Mouse (Mus musculus): Measurements from ENCODE around the gene Cers1. TPM values are rescaled to one million over a fixed set of nuclear protein-coding genes. Genes with fewer than 3 reads are reported as not detected.

Cers1 gene
- polyA plus RNA-seq, 1 experiment from 2014 or later, result 17.8 TPM

DNA sequence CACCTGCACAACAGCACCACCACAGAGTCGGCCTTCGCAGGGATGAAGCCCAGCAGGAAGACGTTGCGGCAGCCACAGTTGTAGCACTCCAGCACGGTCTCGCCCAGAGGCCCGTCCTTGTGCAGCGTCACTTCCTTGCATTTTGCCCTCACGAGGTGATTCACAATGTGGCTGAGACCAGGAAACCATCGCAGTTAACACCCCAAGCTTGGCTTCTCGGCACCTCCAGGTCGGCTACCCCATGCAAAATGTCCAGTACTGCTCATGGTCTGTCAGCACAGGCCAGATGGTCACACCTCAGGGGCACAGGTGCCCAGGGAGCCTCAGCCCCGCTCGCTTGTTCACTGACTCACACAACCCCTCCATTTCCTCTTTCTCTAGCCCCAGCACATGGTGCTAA, 26.4 kb downstream of the Cers1 start:
- 94% methylated on average over 14 of the region's 14 CpGs for WGBS
- Histone ChIP-seq H3K4me3 (no peak overlapping the region), H3K36me3 (peaks cover 78% of the 10 kb centered on the region), H3K27ac (no peak overlapping the region), H3K27me3 (no peaks in the 10 kb centered on the region), H3K9me3 (replicated peaks) (no peaks in the 10 kb centered on the region), H3K9ac (no peak overlapping the region), H3K4me1 (peaks cover 5% of the 10 kb centered on the region; the same call in 1 of the 2 replicates), H3K4me2 (replicated peaks) (no peak overlapping the region)
- ATAC-seq (ENCODE audit: low FRiP score), result no peak

DNA sequence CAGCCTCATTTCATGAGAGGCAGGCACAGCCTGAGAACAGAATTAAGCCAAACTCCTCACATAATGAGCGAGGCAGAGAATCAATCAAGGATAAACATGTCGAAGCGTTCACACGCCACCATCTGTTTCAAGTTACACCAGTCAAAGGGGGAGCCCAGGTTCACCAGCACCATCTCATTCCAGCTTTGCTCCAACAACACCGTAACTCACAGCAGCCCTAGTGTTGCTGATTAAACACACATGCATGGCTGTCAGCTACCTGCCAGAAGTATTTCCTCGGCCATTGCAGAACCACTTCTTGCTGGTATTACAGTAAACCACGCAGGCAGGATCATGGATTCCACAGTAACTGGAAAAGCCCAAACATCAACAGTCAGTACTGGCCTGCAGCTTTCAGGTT, 27.5 kb downstream of the Cers1 start:
- Histone ChIP-seq H3K27me3 (no peaks in the 10 kb centered on the region), H3K4me1 (peaks cover 5% of the 10 kb centered on the region; the same call in 1 of the 2 replicates), H3K4me3 (no peak overlapping the region), H3K36me3 (peaks cover 71% of the 10 kb centered on the region), H3K9me3 (replicated peaks) (no peaks in the 10 kb centered on the region), H3K27ac (no peak overlapping the region), H3K4me2 (replicated peaks) (no peak overlapping the region), H3K9ac (no peak overlapping the region)
- whole genome bisulfite sequencing, result 82% methylated on average over 7 of the region's 7 CpGs
- ATAC-seq (ENCODE audit: low FRiP score), result no peak

DNA sequence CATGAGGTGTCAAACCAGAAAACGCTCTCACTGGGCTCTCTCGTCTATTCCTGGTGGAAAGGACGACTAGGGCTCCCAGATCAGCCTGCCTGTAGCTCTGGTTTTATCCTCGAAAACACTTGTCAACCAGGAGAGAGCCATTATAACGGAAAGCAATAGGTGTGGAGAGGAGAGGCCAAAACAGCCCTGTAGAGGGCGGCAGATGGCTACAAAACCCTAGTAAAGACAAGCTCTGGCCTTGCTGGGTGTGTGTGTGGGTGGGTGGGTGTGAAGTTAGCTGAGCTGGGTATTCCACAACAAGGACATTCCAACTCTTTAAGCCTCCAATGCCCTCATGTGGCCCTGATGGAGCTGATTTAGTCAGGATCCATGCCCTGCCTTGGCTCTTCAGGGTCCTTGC, 28.1 kb downstream of the Cers1 start:
- no peaks in the 10 kb centered on the region for H3K27me3 ChIP-seq
- H3K27ac ChIP-seq, result no peak overlapping the region
- H3K9ac ChIP-seq, result no peak overlapping the region
- ATAC-seq (ENCODE audit: low FRiP score), result no peak
- peaks cover 8% of the 10 kb centered on the region; the same call in 1 of the 2 replicates for H3K4me1 ChIP-seq
- peaks cover 69% of the 10 kb centered on the region for H3K36me3 ChIP-seq
- no peaks in the 10 kb centered on the region for H3K9me3 ChIP-seq (replicated peaks)
- 65% methylated on average over 6 of the region's 6 CpGs for WGBS
- no peak overlapping the region for H3K4me3 ChIP-seq
- H3K4me2 ChIP-seq (replicated peaks), result no peak overlapping the region

DNA sequence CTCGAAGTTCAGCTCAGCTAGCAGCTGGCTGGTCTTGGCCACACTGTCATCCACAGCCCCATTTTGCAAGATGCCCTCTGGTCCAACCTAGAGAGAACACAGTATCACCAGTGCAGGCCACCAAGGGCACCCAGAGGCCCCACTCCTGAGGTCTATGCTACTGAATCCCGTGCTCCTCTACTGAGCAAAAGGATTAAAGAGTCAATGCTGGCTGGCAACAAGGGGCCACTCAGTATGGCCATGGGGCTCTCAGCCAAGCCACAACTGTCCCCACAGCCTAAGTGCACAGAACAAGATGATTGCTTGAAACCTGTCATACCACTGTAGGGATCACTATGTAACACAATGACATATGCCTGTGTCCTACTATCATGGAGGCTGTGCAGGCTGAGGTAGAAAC, 28.7 kb downstream of the Cers1 start:
- H3K27ac ChIP-seq, result no peak overlapping the region
- no peaks in the 10 kb centered on the region for H3K27me3 ChIP-seq
- H3K9me3 ChIP-seq (replicated peaks), result no peaks in the 10 kb centered on the region
- peaks cover 69% of the 10 kb centered on the region for H3K36me3 ChIP-seq
- peaks cover 14% of the 10 kb centered on the region; the same call in 1 of the 2 replicates for H3K4me1 ChIP-seq
- H3K4me2 ChIP-seq (replicated peaks), result no peak overlapping the region
- 0 out of 2 replicates have a peak overlapping the region, but pooled peaks have one; percentile 24 for H3K9ac ChIP-seq
- no peak for ATAC-seq (ENCODE audit: low FRiP score)
- H3K4me3 ChIP-seq, result no peak overlapping the region
- 92% methylated on average over 2 of the region's 2 CpGs for WGBS

DNA sequence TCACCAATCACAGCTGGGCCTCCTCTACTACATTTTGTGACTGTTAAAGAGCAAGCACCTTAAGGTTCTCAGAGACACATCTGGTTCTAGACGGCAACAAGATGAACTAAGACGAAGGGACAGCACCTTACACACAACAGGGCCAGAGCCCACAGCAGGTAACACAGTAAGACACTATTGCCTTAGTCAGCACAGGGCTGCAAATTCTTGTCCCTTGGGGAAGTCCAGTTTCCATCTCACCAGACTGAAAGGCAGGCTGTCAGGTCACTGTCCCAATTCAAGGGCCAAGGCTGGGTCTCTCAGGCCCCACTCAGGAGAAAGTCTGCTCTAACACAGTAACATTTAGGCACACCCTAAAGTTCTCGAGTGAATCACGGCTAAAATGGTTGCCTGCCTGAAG, 31.9 kb downstream of the Cers1 start:
- no peak overlapping the region for H3K4me3 ChIP-seq
- peaks cover 45% of the 10 kb centered on the region for H3K36me3 ChIP-seq
- no peak overlapping the region for H3K9ac ChIP-seq
- no peaks in the 10 kb centered on the region for H3K27me3 ChIP-seq
- no peak overlapping the region for H3K4me2 ChIP-seq (replicated peaks)
- WGBS, result 85% methylated on average over 4 of the region's 4 CpGs
- H3K4me1 ChIP-seq, result peaks cover 44% of the 10 kb centered on the region
- H3K9me3 ChIP-seq (replicated peaks), result no peaks in the 10 kb centered on the region
- no peak overlapping the region for H3K27ac ChIP-seq
- no peak for ATAC-seq (ENCODE audit: low FRiP score)

DNA sequence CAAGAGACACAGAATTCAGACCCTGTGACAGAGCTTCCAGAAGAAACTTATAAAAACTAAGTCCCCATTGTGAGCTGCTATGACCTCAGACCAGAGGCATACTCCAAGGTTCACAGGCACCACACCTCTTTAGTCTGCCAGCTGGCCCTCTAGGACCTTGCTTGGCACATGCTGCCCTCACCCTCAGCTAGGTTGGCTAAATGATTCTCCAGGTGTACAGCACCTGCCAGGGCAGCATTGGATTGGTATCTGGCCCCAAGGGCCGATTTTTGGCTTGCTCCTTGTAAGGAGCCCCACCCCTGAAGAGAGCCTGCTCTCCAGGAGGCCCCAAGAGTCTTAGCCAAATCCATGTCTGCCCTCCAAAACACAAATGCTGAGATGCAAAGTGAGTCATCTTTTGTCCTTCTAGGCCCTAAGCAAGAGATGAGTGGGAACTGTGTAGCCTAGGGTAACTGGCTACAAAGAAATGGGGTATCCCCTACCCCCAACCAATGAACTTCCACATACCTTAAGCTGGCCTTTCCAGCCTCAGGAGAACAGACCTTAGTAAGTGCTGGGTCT, 32.4 kb downstream of the Cers1 start:
- H3K27ac ChIP-seq, result no peak overlapping the region
- H3K27me3 ChIP-seq, result no peaks in the 10 kb centered on the region
- no peak overlapping the region for H3K9ac ChIP-seq
- peaks cover 40% of the 10 kb centered on the region for H3K36me3 ChIP-seq
- 83% methylated on average over 1 of the region's 1 CpGs for WGBS
- H3K4me1 ChIP-seq, result peaks cover 44% of the 10 kb centered on the region
- no peak overlapping the region for H3K4me3 ChIP-seq
- no peak overlapping the region for H3K4me2 ChIP-seq (replicated peaks)
- ATAC-seq (ENCODE audit: low FRiP score), result no peak
- no peaks in the 10 kb centered on the region for H3K9me3 ChIP-seq (replicated peaks)

DNA sequence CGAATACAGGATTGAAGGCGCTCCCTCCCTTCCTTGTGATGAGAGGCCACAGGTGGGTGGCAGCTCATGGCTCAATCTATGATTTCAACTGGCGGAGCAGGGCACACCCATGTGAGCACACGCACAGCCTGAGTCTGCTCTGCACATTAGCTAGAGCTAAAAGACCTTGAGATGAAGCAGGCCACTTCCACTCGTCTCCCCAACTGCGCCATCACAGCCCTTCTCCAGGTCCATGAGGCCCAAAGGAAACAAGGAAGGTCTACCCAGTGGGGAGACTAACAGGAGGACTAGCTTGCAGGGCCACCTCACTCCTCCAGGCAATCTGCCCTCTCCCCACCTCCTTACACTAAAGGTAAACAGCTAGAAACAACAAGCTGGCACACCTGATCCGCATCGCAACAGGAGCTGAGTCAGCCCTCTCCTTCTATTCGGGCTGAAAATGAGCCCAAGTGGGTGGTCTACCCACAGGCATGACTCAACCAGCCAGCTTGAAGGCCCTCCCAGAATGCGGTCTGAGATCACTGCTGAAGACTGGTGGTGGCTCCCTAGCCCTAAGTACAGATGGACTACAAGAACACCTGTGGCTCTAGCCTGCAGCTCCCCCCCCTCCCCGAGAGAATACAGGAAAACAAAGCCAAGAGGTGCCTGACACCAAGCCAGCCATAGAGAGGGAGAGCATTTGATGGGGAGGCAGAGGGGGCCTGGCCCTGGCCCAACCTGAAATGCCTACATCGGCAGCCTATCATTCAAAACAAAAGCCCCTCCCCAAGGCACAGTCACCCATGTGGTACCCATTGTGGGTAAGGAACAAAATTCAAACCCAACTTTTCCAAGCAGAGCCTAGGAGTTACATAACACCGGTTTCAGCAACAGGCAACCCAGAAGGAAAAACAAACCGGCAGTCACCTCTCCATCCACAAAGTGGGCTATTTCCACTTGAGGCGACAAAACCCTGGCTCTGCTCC, 35.7 kb downstream of the Cers1 start:
- Histone ChIP-seq H3K4me2 (replicated peaks) (peak overlapping the region; percentile 90), H3K4me1 (peaks cover 47% of the 10 kb centered on the region), H3K9ac (peak overlapping the region; percentile 99), H3K27ac (no peak overlapping the region), H3K4me3 (peak overlapping the region; percentile 100), H3K36me3 (peaks cover 25% of the 10 kb centered on the region), H3K9me3 (replicated peaks) (no peaks in the 10 kb centered on the region), H3K27me3 (no peaks in the 10 kb centered on the region)
- no peak for ATAC-seq (ENCODE audit: low FRiP score)
- WGBS, result 59% methylated on average over 15 of the region's 15 CpGs

DNA sequence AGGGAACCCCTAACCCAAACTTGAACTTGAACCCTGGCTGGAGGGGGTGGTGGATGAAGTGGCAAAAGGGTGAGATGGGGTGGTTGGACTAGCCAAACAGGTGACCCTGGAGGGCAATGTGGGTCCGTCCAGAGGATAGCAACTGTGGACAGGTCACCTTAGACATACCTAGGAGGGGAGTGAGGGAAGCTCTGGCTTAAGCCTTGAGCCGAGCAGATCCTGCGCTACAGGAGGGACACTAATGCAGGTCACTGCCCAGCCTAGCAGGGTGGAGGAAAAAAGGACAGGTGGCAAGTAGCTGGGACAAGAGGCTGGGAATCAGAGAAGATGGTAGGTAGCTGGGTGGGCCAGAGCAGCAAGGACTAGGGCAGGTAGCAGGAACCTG, 36.4 kb downstream of the Cers1 start:
- peak overlapping the region; percentile 100 for H3K4me3 ChIP-seq
- H3K9me3 ChIP-seq (replicated peaks), result no peaks in the 10 kb centered on the region
- peaks cover 45% of the 10 kb centered on the region for H3K4me1 ChIP-seq
- ATAC-seq (ENCODE audit: low FRiP score), result no peak
- H3K27ac ChIP-seq, result no peak overlapping the region
- WGBS, result 34% methylated on average over 3 of the region's 3 CpGs
- peak overlapping the region; percentile 90 for H3K4me2 ChIP-seq (replicated peaks)
- peak overlapping the region; percentile 99 for H3K9ac ChIP-seq
- H3K36me3 ChIP-seq, result peaks cover 21% of the 10 kb centered on the region
- no peaks in the 10 kb centered on the region for H3K27me3 ChIP-seq

DNA sequence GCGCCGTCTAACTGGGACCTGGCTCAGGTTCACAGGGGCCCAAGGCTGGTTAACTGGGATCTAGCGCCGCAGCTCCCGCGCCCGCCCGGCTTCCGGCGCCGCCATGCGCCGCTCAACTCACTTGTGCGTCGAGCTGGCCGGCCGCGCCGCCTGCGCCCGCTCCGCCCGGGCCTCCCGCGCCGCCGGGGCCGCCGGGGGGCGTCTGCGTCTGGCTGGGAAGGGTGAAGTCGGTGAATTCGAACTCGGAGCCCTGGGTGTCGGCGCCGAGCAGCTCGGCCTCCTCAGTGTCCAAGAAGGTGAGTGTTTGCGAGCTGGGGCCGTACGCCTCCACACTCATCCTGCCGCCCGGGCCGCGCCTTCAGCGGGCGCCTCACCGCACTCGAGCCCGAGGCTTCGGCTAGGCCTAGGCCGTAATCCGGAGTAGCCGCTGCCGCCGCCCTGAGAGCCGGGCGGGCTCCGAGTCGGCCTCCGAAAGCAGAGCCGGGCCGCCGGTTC, 37.1 kb downstream of the Cers1 start:
- WGBS, result 1% methylated on average over 51 of the region's 64 CpGs
- peak; percentile 27 for ATAC-seq (ENCODE audit: low FRiP score)
- peaks cover 45% of the 10 kb centered on the region for H3K4me1 ChIP-seq

DNA sequence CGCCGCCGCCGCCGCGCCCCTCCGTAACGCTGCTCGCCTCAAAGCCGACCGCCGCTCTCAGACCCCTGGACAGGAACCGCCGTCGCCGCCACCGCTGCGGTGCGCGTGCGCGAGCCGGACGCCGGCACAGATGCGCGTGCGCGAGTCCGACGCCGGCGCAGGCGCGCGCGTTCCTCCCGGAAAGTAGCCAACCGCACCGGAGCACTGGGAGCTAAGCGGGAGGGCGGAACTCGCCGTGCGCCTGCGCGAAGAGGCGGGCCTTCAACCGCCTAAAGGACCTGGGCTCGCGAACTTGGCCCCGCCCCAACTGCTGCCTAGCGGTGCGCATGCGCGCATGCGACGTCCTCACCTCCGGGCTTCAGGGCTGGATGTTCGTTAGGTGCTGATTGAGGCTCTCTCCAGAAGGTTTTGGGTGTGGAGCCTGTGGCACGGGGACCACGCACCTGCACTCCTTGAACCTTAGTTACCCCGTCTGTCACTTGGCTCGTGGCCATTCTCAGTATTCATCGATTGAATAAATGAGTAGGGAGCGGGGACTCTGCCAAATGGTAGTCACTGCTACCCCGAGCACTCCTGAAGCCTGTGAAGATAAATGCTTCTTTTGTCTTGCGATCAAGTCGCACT, 37.7 kb downstream of the Cers1 start, which contains the start of gene Upf1:
TSS of gene Upf1 (minus strand) at position 85 of the 624 bp plus-strand sequence.
- H3K9me3 ChIP-seq (replicated peaks), result no peaks in the 10 kb centered on the region
- H3K4me1 ChIP-seq, result peaks cover 45% of the 10 kb centered on the region
- H3K27ac ChIP-seq, result peak within 1 kb of the TSS; percentile 86
- peaks cover 17% of the 10 kb centered on the region for H3K36me3 ChIP-seq
- no peaks in the 10 kb centered on the region for H3K27me3 ChIP-seq
- H3K9ac ChIP-seq, result peak within 1 kb of the TSS; percentile 99
- peak within 1 kb of the TSS; percentile 100 for H3K4me3 ChIP-seq
- H3K4me2 ChIP-seq (replicated peaks), result peak within 1 kb of the TSS; percentile 90
- ATAC-seq (ENCODE audit: low FRiP score), result peak; percentile 91
- WGBS, result under 1% methylated on average over 60 of the region's 69 CpGs

More for the DNA sequence above, 37.1 kb downstream of the Cers1 start:
- Histone ChIP-seq H3K9me3 (replicated peaks) (no peaks in the 10 kb centered on the region), H3K27me3 (no peaks in the 10 kb centered on the region), H3K9ac (peak overlapping the region; percentile 99), H3K27ac (peak overlapping the region; percentile 86), H3K4me3 (peak overlapping the region; percentile 100), H3K4me2 (replicated peaks) (peak overlapping the region; percentile 90), H3K36me3 (peaks cover 17% of the 10 kb centered on the region)

DNA sequence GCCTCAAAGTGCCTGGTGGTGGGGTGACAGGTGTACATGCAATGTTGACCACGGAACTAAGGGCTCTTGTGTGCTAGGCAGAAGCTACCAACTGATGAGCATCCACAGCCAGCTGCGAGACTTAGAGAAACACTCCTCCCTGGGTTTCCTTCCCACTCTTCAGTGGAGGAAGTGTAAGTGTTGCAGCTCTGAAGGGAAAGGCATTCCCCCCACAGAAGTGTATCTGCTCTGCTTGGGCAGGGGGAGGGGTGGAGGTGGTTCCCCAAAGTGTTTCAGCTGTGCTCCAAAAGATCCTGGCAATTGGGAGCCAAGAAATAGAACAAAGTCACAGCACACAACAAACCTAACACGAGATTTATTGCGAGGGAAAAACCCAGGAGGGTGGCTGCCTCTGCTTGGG, 38.4 kb downstream of the Cers1 start:
- no peaks in the 10 kb centered on the region for H3K9me3 ChIP-seq (replicated peaks)
- no peak for ATAC-seq (ENCODE audit: low FRiP score)
- H3K4me3 ChIP-seq, result peak overlapping the region; percentile 100
- H3K4me1 ChIP-seq, result peaks cover 39% of the 10 kb centered on the region
- peaks cover 10% of the 10 kb centered on the region for H3K36me3 ChIP-seq
- peak overlapping the region; percentile 86 for H3K27ac ChIP-seq
- 75% methylated on average over 4 of the region's 4 CpGs for WGBS
- peak overlapping the region; percentile 90 for H3K4me2 ChIP-seq (replicated peaks)
- peak overlapping the region; percentile 55 for H3K9ac ChIP-seq
- no peaks in the 10 kb centered on the region; the same call in 1 of the 2 replicates for H3K27me3 ChIP-seq

DNA sequence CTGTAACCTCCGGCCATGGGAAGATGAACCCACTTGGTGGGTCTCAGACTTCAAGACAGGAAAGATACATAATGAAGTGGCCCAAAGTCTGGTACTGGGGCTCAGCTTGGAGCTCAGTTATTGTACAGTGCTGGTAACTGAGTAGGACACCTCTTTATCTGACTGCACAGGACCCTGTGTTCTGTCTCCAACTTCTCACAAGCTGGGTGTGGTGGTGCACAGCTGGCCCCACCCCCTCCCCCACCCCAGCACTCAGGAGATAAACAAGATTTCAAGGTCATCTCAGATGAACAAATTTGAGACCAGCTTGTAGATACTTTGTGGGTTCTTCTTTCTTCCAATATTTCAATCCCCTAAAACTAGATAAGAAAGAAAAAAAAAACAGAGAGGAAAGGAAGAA, 40.5 kb downstream of the Cers1 start:
- Histone ChIP-seq H3K27me3 (peaks cover 5% of the 10 kb centered on the region; the same call in 1 of the 2 replicates), H3K36me3 (no peaks in the 10 kb centered on the region), H3K4me3 (no peak overlapping the region), H3K9me3 (replicated peaks) (no peaks in the 10 kb centered on the region), H3K4me1 (peaks cover 19% of the 10 kb centered on the region), H3K9ac (no peak overlapping the region), H3K27ac (no peak overlapping the region), H3K4me2 (replicated peaks) (no peak overlapping the region)
- WGBS, result 79% methylated on average over 1 of the region's 1 CpGs
- ATAC-seq (ENCODE audit: low FRiP score), result no peak
